Mouse (Mus musculus) monocyte, adult 2 months (primary cell): ENCODE data around the gene Actb.

Experiments used
- DNase-seq, 2 experiments: peaks; one replicate each; pipeline ENCODE4 v3.0.0; 2022; ENCODE audit warnings: low spot score in 2 of 2, low read depth in 1 of 2

Actb gene

GRCm38 (mm10) chr5:142923781-142924180 is 17.2 kb upstream of the Actb start:
- no peak for DNase-seq

GRCm38 (mm10) chr5:142922251-142922650 is 15.7 kb upstream of the Actb start:
- no peak for DNase-seq

- no peak for DNase-seq
Observed at GRCm38 (mm10) chr5:142921074-142921459, 14.5 kb upstream of the Actb start.

- DNase-seq, result peak; percentile 83 to 95
Observed at GRCm38 (mm10) chr5:142920311-142921073, 13.9 kb upstream of the Actb start.

GRCm38 (mm10) chr5:142917402-142917801 is 10.8 kb upstream of the Actb start:
- no peak for DNase-seq

GRCm38 (mm10) chr5:142916593-142916992 is 10.0 kb upstream of the Actb start:
- no peak for DNase-seq

- no peak for DNase-seq
Observed at GRCm38 (mm10) chr5:142915231-142915630, 8.7 kb upstream of the Actb start.

GRCm38 (mm10) chr5:142912739-142913138 is 6.2 kb upstream of the Actb start:
- no peak for DNase-seq

- no peak for DNase-seq
Observed at GRCm38 (mm10) chr5:142912320-142912719, 5.8 kb upstream of the Actb start.

GRCm38 (mm10) chr5:142911629-142912028 is 5.1 kb upstream of the Actb start:
- no peak for DNase-seq

- DNase-seq, result no peak
Observed at GRCm38 (mm10) chr5:142909576-142910278, 3.2 kb upstream of the Actb start.

GRCm38 (mm10) chr5:142908941-142909575 is 2.5 kb upstream of the Actb start:
- DNase-seq, result peak in 1 of 2 experiments; percentile 59

GRCm38 (mm10) chr5:142907803-142908559 is 1.4 kb upstream of the Actb start:
- no peak for DNase-seq

- no peak for DNase-seq
Observed at GRCm38 (mm10) chr5:142907048-142907802, 671 bp upstream of the Actb start.

GRCm38 (mm10) chr5:142905725-142906531 is 626 bp downstream of the Actb start:
- peak; percentile 99 to 100 for DNase-seq

GRCm38 (mm10) chr5:142905038-142905695 is 1.4 kb downstream of the Actb start:
- no peak for DNase-seq

GRCm38 (mm10) chr5:142904208-142905037 is 2.1 kb downstream of the Actb start:
- no peak for DNase-seq

GRCm38 (mm10) chr5:142903470-142904207 is 2.9 kb downstream of the Actb start:
- no peak for DNase-seq
